11 mouse cellular contexts compared by ENCODE assay signal in genomic region chr12:100422286-100422820, GRCm38 (mm10).
DNase-seq lines count a peak whose midpoint lies in the region; ATAC-seq and TF ChIP-seq lines count a peak whose summit lies in the region.
"Had no signal": no experiment of that assay in that cellular context is flagged by ENCODE, and none has a peak within 500 bp of the region (broad histone marks: within the 10 kb centered on the region; RNA-seq: fewer than 3 reads in every experiment).

No protein-coding gene starts in this region.

- H3K4me3 ChIP-seq in left cerebral cortex, adult 2 months = no peak overlapping the region
- no peak overlapping the region for H3K4me3 ChIP-seq in liver, postnatal 0 days (ENCODE audit: low read depth, low read length)
- no peak overlapping the region for H3K4me3 ChIP-seq in forebrain, embryonic 13.5 days
- H3K4me3 ChIP-seq: forebrain, embryonic 15.5 days had no signal

- H3K27me3 ChIP-seq in liver, postnatal 0 days (ENCODE audit: insufficient read depth, low read length) = no peaks in the 10 kb centered on the region
- H3K27me3 ChIP-seq in forebrain, embryonic 13.5 days = no peaks in the 10 kb centered on the region
- H3K27me3 ChIP-seq: forebrain, embryonic 15.5 days had no signal

- H3K36me3 ChIP-seq in liver, postnatal 0 days (replicated peaks; ENCODE audit: insufficient read depth, low read length) = no peaks in the 10 kb centered on the region
- no peaks in the 10 kb centered on the region for H3K36me3 ChIP-seq in forebrain, embryonic 13.5 days (ENCODE audit: poor library complexity, severe bottlenecking)
- H3K36me3 ChIP-seq: forebrain, embryonic 15.5 days had no signal

- 53% methylated on average over 6 of the region's 6 CpGs for WGBS in liver, postnatal 0 days (ENCODE audit: insufficient replicate concordance)
- 71% methylated on average over 6 of the region's 6 CpGs for WGBS in forebrain, embryonic 13.5 days

- H3K4me2 ChIP-seq in liver, postnatal 0 days (ENCODE audit: low read depth, low read length) = no peak overlapping the region
- H3K4me2 ChIP-seq in forebrain, embryonic 13.5 days = no peak overlapping the region
- H3K4me2 ChIP-seq: forebrain, embryonic 15.5 days; hindbrain, embryonic 14.5 days; lung, embryonic 14.5 days had no signal

- ATAC-seq in granulocyte monocyte progenitor cell, adult 5-6 weeks (replicated peaks; ENCODE audit: poor library complexity, severe bottlenecking) = peak; percentile 51
- ATAC-seq in liver, postnatal 0 days = peak; percentile 89
- ATAC-seq in forebrain, embryonic 13.5 days = no peak; the same call in 1 of the 2 replicates

- peak overlapping the region; percentile 52 for H3K27ac ChIP-seq in left cerebral cortex, adult 2 months
- H3K27ac ChIP-seq in liver, postnatal 0 days (ENCODE audit: low read depth) = no peak overlapping the region
- H3K27ac ChIP-seq in forebrain, embryonic 13.5 days = no peak overlapping the region
- H3K27ac ChIP-seq: forebrain, embryonic 15.5 days; hindbrain, embryonic 14.5 days had no signal

- peak; percentile 43 to 63 for DNase-seq in adrenal gland, adult (ENCODE audit: inconsistent age in 2 of 2, low spot score in 1 of 2)
- no peak for DNase-seq in adrenal gland, postnatal 25 days
- no peak for DNase-seq in left cerebral cortex, adult 2 months (ENCODE audit: extremely low spot score in 1 of 2, low spot score in 2 of 2)
- no peak for DNase-seq in left cerebral cortex, adult 11 months (ENCODE audit: low spot score)
- peak; percentile 27 for DNase-seq in liver, postnatal 0 days
- no peak for DNase-seq in embryo, embryonic 10 days (ENCODE audit: low spot score)

- no peak for TF ChIP-seq EP300 in liver, postnatal 0 days (IDR thresholded peaks at IDR 0.05; ENCODE audit: low read depth)

- TF ChIP-seq CTCF in left cerebral cortex, adult 2 months (IDR thresholded peaks at IDR 0.05) = no peak
- no peak for TF ChIP-seq CTCF in liver, postnatal 0 days (IDR thresholded peaks at IDR 0.05; ENCODE audit: low read depth)

- intact Hi-C loops in left cerebral cortex, adult 2 months (cut with DNase I) = loop anchor here (5.0 kb wide), 1 partner anchor 75 kb away; no protein-coding TSS in a partner anchor

- H3K9me3 ChIP-seq in liver, postnatal 0 days (ENCODE audit: low read length) = no peaks in the 10 kb centered on the region
- H3K9me3 ChIP-seq in forebrain, embryonic 13.5 days (replicated peaks) = no peaks in the 10 kb centered on the region
- H3K9me3 ChIP-seq: forebrain, embryonic 15.5 days had no signal

- peaks cover 4% of the 10 kb centered on the region; the same call in 1 of the 2 replicates for H3K4me1 ChIP-seq in liver, postnatal 0 days (ENCODE audit: insufficient read depth)
- peaks cover 17% of the 10 kb centered on the region for H3K4me1 ChIP-seq in forebrain, embryonic 13.5 days

- no peak overlapping the region for H3K9ac ChIP-seq in liver, postnatal 0 days (replicated peaks)
- H3K9ac ChIP-seq in forebrain, embryonic 13.5 days = no peak overlapping the region
- H3K9ac ChIP-seq: forebrain, embryonic 15.5 days; hindbrain, embryonic 14.5 days; lung, embryonic 14.5 days had no signal

Comparison
In these comparisons a context has a peak if more than half of its experiments do, and no peak if none do; other contexts are left out.
1. DNase-seq: peak in adrenal gland, adult (2 of 2) and liver, postnatal 0 days (single experiment); none in adrenal gland, postnatal 25 days (single experiment), left cerebral cortex, adult 2 months (0 of 2), left cerebral cortex, adult 11 months (single experiment) and embryo, embryonic 10 days (single experiment).